ENCODE assay signal across 9 mouse cellular contexts in the genomic region with DNA sequence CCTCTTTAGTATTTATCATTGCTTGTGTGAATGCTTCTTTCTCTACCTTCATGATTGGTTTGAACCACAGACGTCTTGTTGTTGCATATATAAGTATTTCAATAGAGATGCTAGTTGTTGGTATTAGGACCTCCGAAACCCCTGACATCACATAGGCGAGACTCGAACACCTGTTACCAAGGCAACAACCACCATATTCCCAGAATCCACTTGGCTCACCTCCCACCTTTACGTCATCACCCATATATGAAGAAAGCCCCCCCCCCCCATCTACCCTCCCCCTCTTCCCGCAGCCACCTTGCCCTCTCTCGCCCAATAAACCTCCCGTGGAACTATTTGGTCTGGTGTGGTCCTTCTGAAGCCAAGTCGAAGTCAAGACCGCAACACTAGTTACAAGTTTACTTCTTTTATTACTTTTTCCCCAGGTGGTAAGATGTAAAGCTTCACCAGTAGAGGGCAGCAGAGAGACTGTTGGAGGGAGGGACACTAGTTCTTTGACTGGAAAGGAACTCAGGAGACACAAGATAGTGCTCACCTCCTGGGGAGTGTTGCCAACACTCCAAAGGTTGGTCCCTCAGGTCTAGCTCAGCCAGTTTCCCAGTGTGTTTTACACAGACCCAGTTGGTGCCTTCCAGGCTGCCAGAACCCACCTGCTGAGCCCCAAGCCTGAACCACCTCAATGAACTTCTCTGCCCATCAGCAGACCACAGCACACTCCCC. TPM values are rescaled to one million over a fixed set of nuclear protein-coding genes. Genes with fewer than 3 reads are reported as not detected.
DNase-seq lines count a peak whose midpoint lies in the region; ATAC-seq and TF ChIP-seq lines count a peak whose summit lies in the region.
"Had no signal": no experiment of that assay in that cellular context is flagged by ENCODE, and none has a peak within 500 bp of the region (broad histone marks: within the 10 kb centered on the region; RNA-seq: fewer than 3 reads in every experiment).

No protein-coding gene starts in this region.

- no peak for TF ChIP-seq POLR2A in thymus, adult 2 months (IDR thresholded peaks at IDR 0.05; ENCODE audit: control insufficient read depth, extremely low read depth, insufficient read depth, low read length, poor library complexity)

- H3K9me3 ChIP-seq in hindbrain, embryonic 10.5 days = no peaks in the 10 kb centered on the region
- no peaks in the 10 kb centered on the region for H3K9me3 ChIP-seq in hindbrain, embryonic 12.5 days (replicated peaks)
- H3K9me3 ChIP-seq in G1E (replicated peaks) = no peaks in the 10 kb centered on the region
- H3K9me3 ChIP-seq in intestine, postnatal 0 days (ENCODE audit: control insufficient read depth) = no peaks in the 10 kb centered on the region
- H3K9me3 ChIP-seq: embryonic facial prominence, embryonic 15.5 days had no signal

- intact Hi-C loops in left cerebral cortex, postnatal 14 days (cut with DNase I) = no loop called here

- no peaks in the 10 kb centered on the region for H3K4me1 ChIP-seq in hindbrain, embryonic 10.5 days (replicated peaks)
- H3K4me1 ChIP-seq in hindbrain, embryonic 12.5 days = no peaks in the 10 kb centered on the region
- H3K4me1 ChIP-seq in G1E (ENCODE audit: insufficient read depth, low read depth, low read length) = peaks cover 7% of the 10 kb centered on the region
- H3K4me1 ChIP-seq in intestine, postnatal 0 days (replicated peaks; ENCODE audit: control insufficient read depth, insufficient read depth, low read length) = no peaks in the 10 kb centered on the region
- H3K4me1 ChIP-seq in thymus, adult 2 months (replicated peaks; ENCODE audit: control insufficient read depth, insufficient read depth, low read length) = peaks cover 8% of the 10 kb centered on the region
- H3K4me1 ChIP-seq: embryonic facial prominence, embryonic 15.5 days had no signal

- 71% methylated on average over 10 of the region's 10 CpGs for WGBS in hindbrain, embryonic 10.5 days
- 76% methylated on average over 10 of the region's 10 CpGs for WGBS in hindbrain, embryonic 12.5 days
- WGBS in intestine, postnatal 0 days = 51% methylated on average over 10 of the region's 10 CpGs
- whole genome bisulfite sequencing in thymus, adult 2 months = 52% methylated on average over 10 of the region's 10 CpGs

- TF ChIP-seq CTCF in G1E (IDR thresholded peaks at IDR 0.05; ENCODE audit: low read depth, low read length) = peak; percentile 79
- peak; percentile 95 for TF ChIP-seq CTCF in intestine, postnatal 0 days (IDR thresholded peaks at IDR 0.05; ENCODE audit: low read depth)
- TF ChIP-seq CTCF in thymus, adult 2 months (IDR thresholded peaks at IDR 0.05; ENCODE audit: borderline replicate concordance, control insufficient read depth, extremely low read depth, insufficient read depth, low read length, poor library complexity) = 0 out of 2 replicates have a peak, but pooled peaks have one; percentile 17

- no peaks in the 10 kb centered on the region for H3K27me3 ChIP-seq in hindbrain, embryonic 10.5 days (ENCODE audit: insufficient read depth, poor library complexity, severe bottlenecking)
- no peaks in the 10 kb centered on the region for H3K27me3 ChIP-seq in hindbrain, embryonic 12.5 days
- H3K27me3 ChIP-seq in G1E (ENCODE audit: insufficient read depth, low read length) = peaks cover 23% of the 10 kb centered on the region
- H3K27me3 ChIP-seq in intestine, postnatal 0 days (replicated peaks; ENCODE audit: control insufficient read depth, insufficient read depth, low read length) = no peaks in the 10 kb centered on the region
- no peaks in the 10 kb centered on the region for H3K27me3 ChIP-seq in thymus, adult 2 months (ENCODE audit: control insufficient read depth, insufficient read depth, low read length)
- H3K27me3 ChIP-seq: embryonic facial prominence, embryonic 15.5 days had no signal

- peak; percentile 11 for DNase-seq in hindbrain, embryonic 10.5 days (ENCODE audit: low spot score)
- peak; percentile 48 for DNase-seq in G1E (ENCODE audit: low spot score)
- DNase-seq in cerebellum, postnatal 10 days = peak; percentile 60 to 77
- DNase-seq in lung, postnatal 25 days (ENCODE audit: low spot score) = peak; percentile 55
- DNase-seq in thymus, adult 2 months = peak; percentile 75
- DNase-seq in left cerebral cortex, postnatal 14 days (ENCODE audit: low spot score in 2 of 2) = no peak

- no peak for ATAC-seq in hindbrain, embryonic 12.5 days (ENCODE audit: low FRiP score)
- ATAC-seq in G1E (ENCODE audit: extremely low read depth, insufficient number of reproducible peaks, low FRiP score, poor library complexity, severe bottlenecking) = peak; percentile 69
- ATAC-seq in intestine, postnatal 0 days = peak; percentile 43

- no peaks in the 10 kb centered on the region for H3K36me3 ChIP-seq in hindbrain, embryonic 10.5 days
- H3K36me3 ChIP-seq in hindbrain, embryonic 12.5 days = no peaks in the 10 kb centered on the region
- no peaks in the 10 kb centered on the region for H3K36me3 ChIP-seq in G1E (replicated peaks)
- no peaks in the 10 kb centered on the region for H3K36me3 ChIP-seq in intestine, postnatal 0 days (ENCODE audit: control insufficient read depth, insufficient read depth)
- no peaks in the 10 kb centered on the region for H3K36me3 ChIP-seq in thymus, adult 2 months (ENCODE audit: control insufficient read depth, insufficient read depth, low read length)
- H3K36me3 ChIP-seq: embryonic facial prominence, embryonic 15.5 days had no signal

- H3K4me3 ChIP-seq in hindbrain, embryonic 10.5 days = no peak overlapping the region
- no peak overlapping the region for H3K4me3 ChIP-seq in hindbrain, embryonic 12.5 days
- no peak overlapping the region for H3K4me3 ChIP-seq in G1E (ENCODE audit: low read depth, low read length)
- no peak overlapping the region for H3K4me3 ChIP-seq in intestine, postnatal 0 days (ENCODE audit: low read depth, low read length)
- no peak overlapping the region for H3K4me3 ChIP-seq in thymus, adult 2 months (ENCODE audit: control insufficient read depth, insufficient read depth, low read length)
- H3K4me3 ChIP-seq: embryonic facial prominence, embryonic 15.5 days had no signal

- no peak overlapping the region for H3K9ac ChIP-seq in hindbrain, embryonic 12.5 days
- H3K9ac ChIP-seq in intestine, postnatal 0 days (ENCODE audit: low read depth, low read length) = no peak overlapping the region
- H3K9ac ChIP-seq: embryonic facial prominence, embryonic 15.5 days had no signal

- H3K27ac ChIP-seq in hindbrain, embryonic 10.5 days = no peak overlapping the region
- no peak overlapping the region for H3K27ac ChIP-seq in hindbrain, embryonic 12.5 days
- no peak overlapping the region for H3K27ac ChIP-seq in intestine, postnatal 0 days (ENCODE audit: low read depth, low read length)
- H3K27ac ChIP-seq in thymus, adult 2 months (ENCODE audit: control insufficient read depth, insufficient read depth, low read length) = no peak overlapping the region
- H3K27ac ChIP-seq: embryonic facial prominence, embryonic 15.5 days had no signal

- no peak overlapping the region for H3K4me2 ChIP-seq in hindbrain, embryonic 12.5 days (replicated peaks)
- no peak overlapping the region for H3K4me2 ChIP-seq in intestine, postnatal 0 days (replicated peaks; ENCODE audit: low read depth)
- H3K4me2 ChIP-seq: embryonic facial prominence, embryonic 15.5 days had no signal

RNA-seq across cellular contexts. Expression of a gene that starts 19.3 kb away (rescaled TPM):
- 6.2 and 10.2 TPM in 2 replicates for polyA plus RNA-seq in hindbrain, embryonic 10.5 days (2016; fragmentation: Nextera tagmentation; extraction: Ambion mirVana)
- 7.6 and 8.4 TPM in 2 replicates for polyA plus RNA-seq in hindbrain, embryonic 12.5 days (2016; fragmentation: Nextera tagmentation; extraction: Ambion mirVana)
- total RNA-seq in G1E (2014; fragmentation: Nextera tagmentation) (75.8 and 77.3 TPM in 2 replicates), G1E (2017) (188 and 214 TPM in 2 replicates)
- polyA plus RNA-seq in G1E (2012) = 6.9 and 7.8 TPM in 2 replicates
- 14.9 and 15.7 TPM in 2 replicates for polyA plus RNA-seq in intestine, postnatal 0 days (2015; fragmentation: Nextera tagmentation; extraction: Ambion mirVana)
- 96.0 and 96.7 TPM in 2 replicates for polyA plus RNA-seq in thymus, adult 2 months (2012; rRNA removed)
- 10 to 100 TPM; 11.7 to 15.9 TPM for total RNA-seq in left cerebral cortex, postnatal 14 days (2021)

Comparison
In these comparisons a context has a peak if more than half of its experiments do, and no peak if none do; other contexts are left out.
1. DNase-seq: peak in hindbrain, embryonic 10.5 days (single experiment), G1E (single experiment), cerebellum, postnatal 10 days (2 of 2), lung, postnatal 25 days (single experiment) and thymus, adult 2 months (single experiment); none in left cerebral cortex, postnatal 14 days (0 of 2).
2. CTCF ChIP-seq: peak in every context shown above with its lines; median percentile 95 in intestine, postnatal 0 days; 79 in G1E; 17 in thymus, adult 2 months.